Mouse (Mus musculus) small intestine, adult 2 months (tissue): ENCODE measurements around the gene Ccpg1. TPM values are rescaled to one million over a fixed set of nuclear protein-coding genes. Genes with fewer than 3 reads are reported as not detected.

Experiments used
- H3K27ac ChIP-seq: fragments of 200-500 bp; 2 replicates; pipeline ENCODE4 v1.5.1; 2012; ENCODE audit warnings: low read depth, low read length, control low read depth, inconsistent platforms; ENCODE audit not compliant: insufficient read depth
- H3K27me3 ChIP-seq: fragments of 200-500 bp; 2 replicates; pipeline ENCODE4 v1.6.1; 2012; ENCODE audit warnings: mild to moderate bottlenecking, moderate library complexity, low read length, inconsistent platforms; ENCODE audit not compliant: control insufficient read depth, insufficient read depth
- H3K36me3 ChIP-seq: fragments of 200-500 bp; 2 replicates; pipeline ENCODE4 v1.6.1; 2012; ENCODE audit warnings: mild to moderate bottlenecking, low read length, control low read depth, inconsistent platforms; ENCODE audit not compliant: control insufficient read depth, insufficient read depth
- H3K4me1 ChIP-seq: fragments of 200-500 bp; 2 replicates; pipeline ENCODE4 v1.6.1; 2012; ENCODE audit warnings: low read length, inconsistent platforms, mixed read lengths; ENCODE audit not compliant: control insufficient read depth, insufficient read depth, insufficient read length
- H3K4me3 ChIP-seq: fragments of 200-500 bp; 2 replicates; pipeline ENCODE4 v1.5.1; 2012; ENCODE audit warnings: low read depth, mild to moderate bottlenecking, control low read depth, inconsistent platforms, low read length, moderate library complexity
- CTCF ChIP-seq: fragments of 200-500 bp; IDR thresholded peaks from 2 replicates; pipeline ENCODE4 v1.5.1; 2012; ENCODE audit warnings: low read depth, mild to moderate bottlenecking, control low read depth, inconsistent platforms, low read length, moderate library complexity, mixed read lengths; ENCODE audit not compliant: insufficient replicate concordance, insufficient read length; ENCODE audit errors: extremely low read depth
- POLR2A ChIP-seq: fragments of 200-500 bp; IDR thresholded peaks from 2 replicates; pipeline ENCODE4 v1.6.1; 2012; ENCODE audit warnings: low read depth, mild to moderate bottlenecking, control low read depth, inconsistent platforms, low read length, moderate library complexity
- WGBS: fragments of 180-500 bp; shearing (Covaris S2); methylation state at CpG from one replicate; pipeline ENCODE4 v1.1.7; 2018; 5-methylcytosine and 5-hydroxymethylcytosine counted together
- polyA plus RNA-seq: library from polyadenylated mRNA; depleted of rRNA; stranded (reverse); fragments of >200 nt; gene quantifications from 2 replicates; pipeline ENCODE4 v1.2.3, GENCODE M21; 2012

Gene Ccpg1
- polyA plus RNA-seq, 1 experiment = 3.1 TPM

DNA sequence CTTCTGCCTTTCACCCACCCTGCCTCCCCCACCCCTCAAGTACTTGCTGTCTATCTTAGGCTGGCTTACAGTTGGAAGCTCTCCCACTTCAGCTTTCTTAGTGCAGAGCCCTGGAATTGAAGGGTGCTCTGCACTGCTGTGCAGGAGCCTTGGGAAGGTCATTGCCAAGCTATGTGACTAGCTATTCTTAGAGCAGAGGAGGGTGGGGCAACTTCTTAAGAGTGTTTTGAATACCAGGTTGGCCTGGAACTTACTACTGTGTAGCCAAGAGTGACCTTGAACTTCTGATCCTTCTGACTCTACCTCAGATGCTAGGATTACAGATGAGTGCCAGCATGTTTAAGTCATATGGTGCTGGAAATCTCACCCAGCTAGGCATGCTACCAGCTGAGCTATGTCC is 10.9 kb downstream of the Ccpg1 start:
- Histone ChIP-seq H3K27me3 (no peaks in the 10 kb centered on the region), H3K36me3 (peaks cover 11% of the 10 kb centered on the region), H3K4me1 (no peaks in the 10 kb centered on the region), H3K27ac (no peak overlapping the region), H3K4me3 (no peak overlapping the region)
- no peak for TF ChIP-seq POLR2A
- no peak for TF ChIP-seq CTCF

DNA sequence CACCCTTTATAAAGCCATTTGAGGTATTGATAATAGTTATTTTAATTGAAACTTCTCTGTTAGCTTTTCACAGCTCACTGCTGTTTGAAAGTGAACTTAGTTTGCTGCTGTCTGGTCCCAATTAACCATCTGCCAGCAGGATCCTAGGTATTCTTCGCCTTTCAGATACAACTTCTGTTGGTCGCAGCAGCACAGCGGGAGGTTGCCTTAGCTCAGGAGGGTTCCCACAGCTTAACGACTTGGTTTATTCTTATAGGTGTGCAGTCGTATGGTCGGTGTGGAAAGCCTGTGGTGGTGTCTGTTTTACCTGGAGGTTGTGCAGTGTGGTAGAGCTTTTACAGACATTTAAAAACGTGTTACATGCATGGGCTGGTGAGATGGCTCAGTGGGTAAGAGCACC is 11.6 kb downstream of the Ccpg1 start:
- 82% methylated on average over 7 of the region's 7 CpGs for WGBS
- TF ChIP-seq CTCF (no peak), POLR2A (no peak)
- Histone ChIP-seq H3K36me3 (peaks cover 12% of the 10 kb centered on the region), H3K27ac (no peak overlapping the region), H3K27me3 (no peaks in the 10 kb centered on the region), H3K4me1 (no peaks in the 10 kb centered on the region), H3K4me3 (no peak overlapping the region)

DNA sequence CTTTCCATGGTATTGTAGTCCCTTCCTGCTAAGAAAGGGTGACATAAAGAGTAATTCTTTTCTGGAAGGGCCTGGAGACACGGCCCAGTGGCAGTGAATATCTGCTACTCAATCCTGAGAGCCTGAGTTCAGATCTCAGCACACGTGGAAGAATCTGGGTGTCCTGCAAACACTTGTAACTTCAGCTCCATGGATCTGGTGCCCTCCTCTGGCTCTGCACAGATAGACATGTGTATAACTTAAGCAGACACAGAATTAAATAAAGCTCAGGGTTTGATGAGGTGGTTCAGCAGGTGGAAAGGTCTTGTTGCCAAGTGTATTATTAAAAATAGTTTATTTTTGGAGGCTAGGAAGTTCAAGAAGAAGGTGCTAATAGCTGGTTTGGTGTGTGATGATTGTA is 15.3 kb downstream of the Ccpg1 start:
- H3K27me3 ChIP-seq = no peaks in the 10 kb centered on the region
- no peak overlapping the region for H3K4me3 ChIP-seq
- H3K4me1 ChIP-seq = no peaks in the 10 kb centered on the region
- TF ChIP-seq POLR2A = no peak
- WGBS = 71% methylated on average over 2 of the region's 2 CpGs
- peaks cover 22% of the 10 kb centered on the region for H3K36me3 ChIP-seq
- H3K27ac ChIP-seq = no peak overlapping the region

- H3K36me3 ChIP-seq = peaks cover 30% of the 10 kb centered on the region
- WGBS = 82% methylated on average over 13 of the region's 13 CpGs
Observed at GRCm38 (mm10) chr9:73001314-73002011, 16.2 kb downstream of the Ccpg1 start.

DNA sequence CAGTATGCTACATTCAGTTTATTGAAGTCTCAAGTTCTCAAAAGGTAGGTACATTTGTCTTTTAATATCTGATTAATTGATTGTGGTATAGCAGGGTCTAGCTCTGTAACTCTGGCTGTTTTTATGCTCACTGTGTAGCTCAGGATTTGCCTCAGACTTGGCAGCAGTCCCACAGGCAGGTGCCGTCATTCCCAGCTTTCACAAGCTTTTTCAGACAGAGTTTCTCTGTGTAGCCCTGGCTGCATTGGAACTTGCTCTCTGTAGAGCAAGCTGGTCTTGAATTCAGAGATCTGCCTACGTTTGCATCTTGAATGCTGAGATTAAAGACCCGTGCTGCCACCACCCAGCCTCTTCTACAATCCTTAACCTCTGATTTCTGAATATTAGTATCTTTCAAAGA is 16.9 kb downstream of the Ccpg1 start:
- Histone ChIP-seq H3K4me3 (no peak overlapping the region), H3K27ac (no peak overlapping the region), H3K4me1 (no peaks in the 10 kb centered on the region), H3K27me3 (no peaks in the 10 kb centered on the region), H3K36me3 (peaks cover 35% of the 10 kb centered on the region)
- TF ChIP-seq CTCF = no peak
- TF ChIP-seq POLR2A = no peak
- 40% methylated on average over 3 of the region's 3 CpGs for WGBS

More at GRCm38 (mm10) chr9:73001314-73002011, 16.2 kb downstream of the Ccpg1 start:
- TF ChIP-seq CTCF = no peak
- no peak for TF ChIP-seq POLR2A
- Histone ChIP-seq H3K4me1 (no peaks in the 10 kb centered on the region), H3K27me3 (no peaks in the 10 kb centered on the region), H3K27ac (no peak overlapping the region), H3K4me3 (no peak overlapping the region)

DNA sequence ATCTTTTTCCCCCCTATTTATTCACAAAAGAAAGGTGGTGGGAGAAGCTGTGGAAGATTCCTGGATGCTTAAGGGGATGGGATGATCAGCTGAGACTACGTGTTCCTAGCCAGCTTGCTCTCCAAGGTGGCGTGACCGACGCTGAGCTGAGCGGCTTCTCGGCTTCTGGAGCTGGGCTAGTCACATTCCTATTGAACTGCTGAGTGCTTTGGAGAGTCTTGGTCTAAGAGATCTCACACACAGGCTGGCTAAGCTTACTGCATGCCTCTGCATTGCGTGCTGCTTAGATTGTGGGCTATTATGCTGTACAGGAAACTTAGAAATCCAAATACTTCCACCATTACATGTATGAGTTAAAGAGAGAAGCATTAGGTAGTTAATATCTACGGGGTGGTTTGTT is 18.8 kb downstream of the Ccpg1 start:
- H3K36me3 ChIP-seq = peaks cover 37% of the 10 kb centered on the region
- 89% methylated on average over 8 of the region's 8 CpGs for WGBS
- no peak overlapping the region for H3K27ac ChIP-seq
- no peak overlapping the region for H3K4me3 ChIP-seq
- no peaks in the 10 kb centered on the region for H3K27me3 ChIP-seq
- no peak for TF ChIP-seq POLR2A
- TF ChIP-seq CTCF = no peak
- no peaks in the 10 kb centered on the region for H3K4me1 ChIP-seq

DNA sequence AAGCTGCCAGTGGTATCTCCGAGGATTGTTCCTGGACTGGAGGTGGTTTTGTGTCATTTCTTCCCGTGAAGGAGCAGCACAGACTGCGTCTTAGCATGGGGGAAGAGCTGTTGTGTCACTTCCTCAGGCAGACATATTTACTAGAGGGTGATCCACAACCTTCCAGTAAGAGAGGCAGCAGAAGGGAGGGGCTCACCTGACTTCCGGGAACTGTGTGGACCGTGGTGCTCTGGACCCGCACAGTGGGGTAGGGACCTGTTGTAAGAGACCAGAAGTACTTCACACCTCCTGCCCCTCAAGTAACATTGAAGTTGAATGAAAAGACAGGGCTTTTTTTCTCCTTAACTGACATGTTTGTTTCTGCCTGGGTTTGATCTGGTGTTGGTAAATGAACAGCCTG is 19.9 kb downstream of the Ccpg1 start:
- no peaks in the 10 kb centered on the region for H3K4me1 ChIP-seq
- no peak overlapping the region for H3K4me3 ChIP-seq
- no peak overlapping the region for H3K27ac ChIP-seq
- H3K27me3 ChIP-seq = no peaks in the 10 kb centered on the region
- 88% methylated on average over 6 of the region's 6 CpGs for WGBS
- TF ChIP-seq CTCF (no peak), POLR2A (no peak)
- H3K36me3 ChIP-seq = peaks cover 39% of the 10 kb centered on the region

DNA sequence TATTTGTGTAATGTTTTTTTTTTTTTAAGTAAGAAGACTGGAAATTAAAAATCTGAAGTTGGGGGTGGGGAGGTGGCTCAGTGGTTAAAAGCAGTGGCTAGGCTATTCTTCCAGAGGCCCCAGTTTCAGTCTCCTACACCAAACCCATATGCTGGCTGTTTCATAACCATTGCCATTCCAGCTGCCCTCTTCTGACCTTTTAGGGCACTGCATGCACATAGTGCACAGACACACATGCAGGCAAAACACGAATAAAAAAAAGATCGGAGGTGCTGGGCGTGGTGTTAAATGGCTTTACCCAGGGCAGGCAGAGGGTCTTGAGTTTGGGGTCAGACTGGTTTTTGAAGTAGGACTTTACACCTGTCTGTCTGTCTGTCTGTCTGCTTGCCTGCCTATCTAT is 20.9 kb downstream of the Ccpg1 start:
- no peak for TF ChIP-seq CTCF
- TF ChIP-seq POLR2A = no peak
- Histone ChIP-seq H3K27me3 (no peaks in the 10 kb centered on the region), H3K27ac (no peak overlapping the region), H3K36me3 (peaks cover 35% of the 10 kb centered on the region), H3K4me3 (no peak overlapping the region), H3K4me1 (no peaks in the 10 kb centered on the region)
- 94% methylated on average over 3 of the region's 3 CpGs for whole genome bisulfite sequencing
